Mouse (Mus musculus) urinary bladder, postnatal 14 days (tissue): ENCODE measurements around the gene Ankrd34a.

Experiments used
- DNase-seq: peaks from one replicate; pipeline ENCODE4 v3.0.0; 2021; ENCODE audit warnings: low spot score

Ankrd34a gene

GRCm38 (mm10) chr3:96563267-96563666 is 33.2 kb upstream of the Ankrd34a start:
- DNase-seq, result no peak

DNA sequence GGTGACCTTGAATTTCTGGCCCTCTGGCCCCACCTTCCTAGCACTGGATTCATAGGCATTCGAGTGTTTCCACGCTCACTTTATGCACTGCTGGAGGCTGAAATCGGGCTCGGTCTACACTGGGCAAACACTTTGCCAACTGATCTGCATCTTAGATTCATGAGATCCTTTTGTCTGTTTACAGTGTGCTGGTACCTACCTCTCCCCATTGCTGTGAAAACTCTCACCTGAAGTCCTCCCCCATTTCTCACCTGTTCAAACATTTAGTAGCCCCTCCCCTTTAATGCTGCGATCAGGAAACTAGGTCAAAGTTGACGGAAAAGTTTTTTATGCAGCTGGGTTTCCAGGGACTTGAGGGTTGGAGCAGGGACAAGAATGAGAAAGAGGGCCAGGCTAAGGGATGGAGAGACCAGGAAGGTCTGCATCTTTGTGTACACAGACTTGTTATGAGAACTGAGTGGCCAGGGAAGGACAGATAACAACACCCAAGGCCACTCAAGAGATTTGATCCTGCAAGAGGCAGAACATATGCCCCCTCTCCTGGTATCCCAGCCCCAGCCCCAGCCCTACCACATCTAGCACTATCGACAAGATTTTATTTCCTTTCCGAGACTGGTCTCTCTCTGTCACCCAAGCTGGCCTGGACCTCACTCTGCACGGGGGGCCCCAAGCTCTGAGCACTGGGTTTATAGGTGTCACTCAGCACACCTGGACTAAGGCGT is 32.4 kb upstream of the Ankrd34a start:
- no peak for DNase-seq

DNA sequence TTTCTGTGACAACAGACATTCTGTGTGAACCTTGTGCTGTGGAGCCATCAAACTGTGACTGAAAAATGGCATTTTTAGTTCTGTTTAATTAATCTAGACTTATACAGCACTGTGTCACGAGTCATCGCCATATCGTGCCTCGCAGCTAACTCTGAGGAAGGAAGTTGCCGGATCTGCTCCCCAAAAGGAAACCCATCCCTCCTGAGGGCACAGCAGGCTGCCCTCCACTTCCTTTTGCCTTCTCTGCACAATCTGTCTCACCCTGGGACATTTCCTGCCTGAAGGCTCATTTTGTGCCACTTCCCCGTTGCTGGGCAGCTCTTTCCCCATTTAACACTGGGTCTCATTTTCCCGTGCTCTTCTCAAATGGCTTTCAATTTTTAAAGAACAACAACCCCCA is 31.8 kb upstream of the Ankrd34a start:
- no peak for DNase-seq

GRCm38 (mm10) chr3:96565105-96565504 is 31.3 kb upstream of the Ankrd34a start:
- no peak for DNase-seq

DNA sequence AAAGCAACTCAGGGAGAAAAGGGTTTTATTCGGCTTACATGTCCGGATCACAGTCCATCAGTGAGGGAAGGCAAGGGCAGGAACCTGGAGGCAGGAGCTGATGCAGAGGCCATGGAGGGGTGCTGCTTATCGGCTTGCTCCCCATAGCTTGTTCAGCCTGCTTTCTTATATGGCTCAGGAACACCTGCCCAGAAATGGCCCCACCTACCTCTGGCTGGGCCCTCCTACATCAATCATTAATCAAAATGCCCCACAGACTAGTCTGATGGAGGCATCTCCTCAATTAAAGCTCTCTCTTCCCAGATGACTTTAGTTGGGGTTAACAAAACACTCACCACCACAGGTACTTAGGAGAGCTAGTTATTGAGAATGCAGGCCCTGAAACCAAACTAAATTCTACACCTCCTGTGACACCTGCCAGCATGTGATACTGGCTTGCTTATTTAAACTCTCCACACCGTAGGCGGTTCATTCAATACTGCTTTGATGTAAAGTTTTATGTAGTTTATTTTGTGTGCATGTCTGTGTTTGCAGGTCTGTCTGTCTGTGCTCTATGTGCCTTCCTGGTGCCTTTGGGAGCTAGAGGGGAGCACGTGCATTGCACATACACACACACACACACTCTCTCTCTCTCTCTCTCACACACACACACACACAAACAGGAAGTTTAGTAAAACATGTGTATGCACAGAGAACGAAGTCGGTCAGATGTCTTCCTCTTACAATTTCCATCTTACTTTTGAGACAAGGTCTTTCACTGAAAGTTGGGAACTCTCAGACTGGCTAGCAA is 29.6 kb upstream of the Ankrd34a start:
- DNase-seq, result no peak

GRCm38 (mm10) chr3:96568605-96569004 is 27.8 kb upstream of the Ankrd34a start:
- no peak for DNase-seq

DNA sequence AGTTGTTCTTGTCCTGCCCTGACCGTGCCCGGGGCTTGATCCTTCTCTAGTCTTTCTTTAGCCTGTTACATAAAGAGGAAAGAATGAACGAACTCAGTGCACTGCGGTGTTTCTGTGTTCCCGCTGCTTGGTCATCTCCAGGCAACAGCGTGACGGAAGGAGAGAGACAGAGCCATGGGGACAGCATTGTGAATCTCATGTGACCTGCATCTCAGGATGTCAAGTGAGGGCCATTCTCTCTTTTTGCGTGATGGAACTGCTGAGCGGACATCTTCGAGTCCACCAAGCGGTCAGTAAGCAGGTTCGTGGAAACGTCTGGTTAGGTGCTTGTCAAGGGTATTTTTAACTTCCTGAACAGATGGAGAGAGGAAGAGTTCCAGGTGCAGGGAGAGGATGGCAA is 26.9 kb upstream of the Ankrd34a start:
- no peak for DNase-seq

DNA sequence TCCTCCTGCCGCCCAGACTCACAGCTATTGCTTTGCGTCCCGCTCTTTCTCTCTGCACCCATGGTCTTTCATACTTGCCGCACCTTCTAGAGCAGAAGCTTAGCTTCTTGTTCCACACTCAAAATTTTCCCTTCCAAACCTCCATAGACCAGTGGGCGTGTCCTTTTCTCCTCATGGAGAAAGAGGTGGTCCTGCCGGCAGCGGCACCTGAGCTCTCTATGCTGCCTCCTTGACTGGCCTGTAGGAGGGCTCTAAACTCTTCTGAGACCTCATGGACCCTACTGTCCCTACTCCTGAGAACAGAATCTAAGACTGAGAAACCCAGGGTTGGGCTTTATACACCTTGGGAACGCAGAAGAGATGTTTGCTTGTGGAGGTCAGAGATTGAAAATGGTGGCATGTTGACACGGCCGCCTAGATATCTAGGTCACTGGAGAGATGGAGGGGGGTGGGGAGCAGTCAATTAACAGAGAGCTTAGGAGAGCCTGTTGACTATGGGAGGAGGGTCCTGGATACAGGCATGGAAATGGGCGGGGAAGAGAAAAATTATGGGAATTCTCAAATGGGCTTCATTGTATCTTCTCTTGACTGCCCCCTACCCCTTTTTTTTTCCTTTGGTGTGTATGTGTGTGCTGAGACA is 26.4 kb upstream of the Ankrd34a start:
- DNase-seq, result no peak

DNA sequence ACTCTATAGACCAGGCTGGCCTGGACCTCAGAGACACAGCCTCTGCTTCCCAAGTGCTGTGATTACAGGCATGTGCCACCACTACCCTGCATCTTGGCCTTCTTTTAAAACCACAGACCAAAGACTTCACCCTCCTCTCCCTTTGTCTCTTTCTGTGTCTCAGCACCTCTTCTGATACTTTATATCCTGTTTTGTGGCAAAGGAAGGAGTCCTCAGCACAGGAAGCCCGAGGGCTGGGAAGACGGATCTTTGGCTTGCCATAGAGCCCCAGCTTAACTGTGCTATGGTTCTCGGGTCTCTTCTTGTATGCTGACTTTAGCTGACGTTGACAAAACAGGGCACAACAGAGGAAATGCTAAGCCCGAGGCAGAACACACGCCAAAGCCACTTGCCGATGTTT is 25.8 kb upstream of the Ankrd34a start:
- no peak for DNase-seq

GRCm38 (mm10) chr3:96571336-96571735 is 25.1 kb upstream of the Ankrd34a start:
- DNase-seq, result no peak

- peak; percentile 43 for DNase-seq
Observed at GRCm38 (mm10) chr3:96571896-96572698, 24.3 kb upstream of the Ankrd34a start.

- no peak for DNase-seq
Observed at GRCm38 (mm10) chr3:96573611-96574511, 22.6 kb upstream of the Ankrd34a start.

GRCm38 (mm10) chr3:96575272-96575984 is 21.0 kb upstream of the Ankrd34a start:
- DNase-seq, result no peak

- DNase-seq, result peak; percentile 80
Observed at GRCm38 (mm10) chr3:96576005-96576658, 20.3 kb upstream of the Ankrd34a start.

DNA sequence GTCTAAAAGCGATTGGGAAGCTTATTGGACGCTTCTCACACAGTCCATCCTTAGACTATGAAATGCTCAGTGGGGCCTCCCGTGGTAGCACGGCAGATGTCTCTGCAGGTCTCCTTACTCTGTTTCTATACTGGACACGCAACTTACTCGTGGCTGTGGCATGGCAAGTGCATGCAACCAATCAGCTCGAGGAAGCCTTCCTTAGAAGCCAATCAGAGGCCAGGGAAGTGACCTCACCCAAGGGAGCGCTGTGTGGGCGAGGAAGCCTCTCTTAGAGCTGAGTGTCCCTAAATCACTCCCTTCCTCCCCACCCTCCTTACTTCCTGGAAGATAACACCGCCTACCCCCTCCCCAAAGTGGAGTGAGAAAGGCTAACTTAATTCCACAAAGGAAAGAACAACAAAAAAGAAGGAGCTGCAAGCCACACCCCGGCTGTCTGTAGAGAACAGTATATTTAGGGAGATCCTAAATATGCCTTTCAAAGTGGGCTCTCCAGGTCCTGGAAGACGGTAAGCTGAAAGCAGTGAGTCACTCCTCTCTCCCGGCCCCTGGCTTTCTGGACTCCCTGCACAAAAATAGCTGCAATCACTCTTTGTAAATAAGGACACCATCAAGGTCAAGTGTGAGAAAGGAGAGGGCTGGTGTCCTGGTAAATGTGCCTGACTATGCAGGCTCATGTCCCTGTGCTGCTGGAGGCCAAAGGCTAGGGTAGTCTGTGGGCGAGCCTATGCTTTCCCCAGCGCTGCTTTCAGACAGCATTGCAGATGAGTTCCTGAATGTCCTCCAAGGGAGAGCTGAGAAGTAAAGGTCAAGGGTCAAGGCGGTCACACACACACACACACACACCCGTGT is 19.5 kb upstream of the Ankrd34a start, which contains the start of gene Gm16253:
TSS of gene Gm16253 (plus strand) at position 295 of the 852 bp plus-strand sequence.
- DNase-seq, result peak; percentile 94

GRCm38 (mm10) chr3:96577566-96577965 is 18.9 kb upstream of the Ankrd34a start:
- no peak for DNase-seq

- DNase-seq, result no peak
Observed at GRCm38 (mm10) chr3:96578561-96579238, 17.7 kb upstream of the Ankrd34a start.

- no peak for DNase-seq
Observed at GRCm38 (mm10) chr3:96579239-96579750, 17.1 kb upstream of the Ankrd34a start.
